Mouse (Mus musculus) hematopoietic multipotent progenitor cell, adult 10-12 weeks (in vitro differentiated cells): ENCODE data around the gene Fbxw28. TPM values are rescaled to one million over a fixed set of nuclear protein-coding genes. Genes with fewer than 3 reads are reported as not detected.

Experiments
- polyA plus RNA-seq: library from polyadenylated mRNA; stranded (reverse); fragments of >175 nt; gene quantifications from 2 replicates; pipeline ENCODE4 v1.2.3, GENCODE M21; 2012; ENCODE audit warnings: low replicate concordance

The Fbxw28 gene
- polyA plus RNA-seq = not detected in 2 replicates

DNA sequence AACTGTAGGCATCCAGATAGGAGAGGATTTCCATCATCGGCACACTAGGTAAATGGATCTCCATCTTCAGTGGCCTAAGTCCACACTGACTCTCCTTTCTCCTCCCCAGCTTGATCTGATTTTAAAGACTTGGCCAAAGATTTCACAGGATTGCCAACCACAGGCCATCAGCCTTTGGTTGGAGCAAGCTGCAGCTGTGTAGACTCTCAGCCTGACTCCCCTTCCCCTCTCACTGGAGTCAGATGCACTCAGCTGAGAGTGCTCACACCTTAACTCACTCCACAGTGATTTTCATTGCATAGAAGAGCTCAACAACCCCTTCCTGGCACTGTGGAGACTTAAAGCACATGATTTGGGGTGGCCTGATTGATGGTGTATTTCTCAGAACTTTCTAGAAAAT is at the start of gene Fbxw28:
Gene Fbxw28 (minus strand): TSS at position 101 of the 400 bp plus-strand sequence.

DNA sequence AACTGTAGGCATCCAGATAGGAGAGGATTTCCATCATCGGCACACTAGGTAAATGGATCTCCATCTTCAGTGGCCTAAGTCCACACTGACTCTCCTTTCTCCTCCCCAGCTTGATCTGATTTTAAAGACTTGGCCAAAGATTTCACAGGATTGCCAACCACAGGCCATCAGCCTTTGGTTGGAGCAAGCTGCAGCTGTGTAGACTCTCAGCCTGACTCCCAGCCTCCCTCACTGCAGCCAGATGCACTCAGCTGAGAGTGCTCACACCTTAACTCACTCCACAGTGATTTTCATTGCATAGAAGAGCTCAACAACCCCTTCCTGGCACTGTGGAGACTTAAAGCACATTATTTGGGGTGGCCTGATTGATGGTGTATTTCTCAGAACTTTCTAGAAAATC is 51.9 kb downstream of the Fbxw28 start, which contains the start of gene Fbxw14:
Gene Fbxw14 (minus strand): TSS at position 101 of the 400 bp plus-strand sequence.

Other genes starting within 250 kb of the Fbxw28 start
- gene Plxnb1, start 244.3 kb downstream of the Fbxw28 start, polyA plus RNA-seq = 0.72 and 1.0 TPM in 2 replicates
- gene Fbxw21, start 177.6 kb downstream of the Fbxw28 start, polyA plus RNA-seq = not detected in 2 replicates
- 0.08 and 0.41 TPM in 2 replicates for gene Fbxw13, start 143.7 kb downstream of the Fbxw28 start, polyA plus RNA-seq
- gene Fbxw20, start 104.9 kb downstream of the Fbxw28 start, polyA plus RNA-seq = not detected in 2 replicates
- gene Fbxw14, start 52.0 kb downstream of the Fbxw28 start, polyA plus RNA-seq = not detected in 2 replicates
- gene Fbxw22, start 64.6 kb upstream of the Fbxw28 start, polyA plus RNA-seq = not detected in 2 replicates
- not detected in 2 replicates for gene Fbxw16, start 109.5 kb upstream of the Fbxw28 start, polyA plus RNA-seq
- not detected in 2 replicates for gene Fbxw19, start 156.2 kb upstream of the Fbxw28 start, polyA plus RNA-seq
- gene Fbxw15, start 228.6 kb upstream of the Fbxw28 start, polyA plus RNA-seq = not detected in 2 replicates